Mouse (Mus musculus): ENCODE measurements at regions not wholly inside any gene's neighbourhood (a gene's known extent, or its start where the extent isn't known, plus 50 kb on each side); places are given as distances from the start of the nearest gene placed in this dataset.

DNA sequence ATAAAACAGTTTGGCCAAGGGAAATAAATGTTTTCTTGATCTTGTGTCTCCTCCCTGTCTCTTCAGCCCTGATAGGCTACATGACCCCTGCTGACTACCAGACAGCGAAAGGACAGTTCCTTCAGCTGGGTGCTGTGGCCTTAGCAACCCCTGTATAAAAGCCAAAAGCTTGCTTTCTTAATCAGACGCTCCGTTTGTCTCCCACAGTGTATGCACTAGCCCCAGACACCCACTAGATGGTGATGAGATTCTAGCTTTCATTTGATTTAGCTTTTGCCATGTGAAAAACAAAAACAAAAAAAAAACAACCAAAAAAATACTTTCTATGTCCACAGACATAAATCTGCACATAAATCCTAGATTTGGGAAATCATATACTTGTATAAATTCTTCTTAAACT lies 486.2 kb upstream of the Tnc start:
- POLR2A ChIA-PET: interaction anchor here (0.6 kb wide), 1 partner anchor 524 kb away, joined by 3 read pairs; no protein-coding TSS in a partner anchor
- DNase-seq (ENCODE audit: low read depth, low spot score) (no peak), ATAC-seq (no peak)
- peak; percentile 21 for TF ChIP-seq CTCF (IDR thresholded peaks at IDR 0.05)
- in situ Hi-C loops (cut with MboI; ENCODE audit: low pct_unique_long_range_greater_than_20kb): loop anchor here (5.0 to 10.0 kb wide), 4 partner anchors 552 to 1054 kb away; no protein-coding TSS in a partner anchor
- no peaks in the 10 kb centered on the region for H3K27me3 ChIP-seq
- CTCF ChIA-PET: interaction anchor here (0.8 to 2.0 kb wide), 6 partner anchors 31 to 1057 kb away, joined by 3 to 9 read pairs (median 3); no protein-coding TSS in a partner anchor

DNA sequence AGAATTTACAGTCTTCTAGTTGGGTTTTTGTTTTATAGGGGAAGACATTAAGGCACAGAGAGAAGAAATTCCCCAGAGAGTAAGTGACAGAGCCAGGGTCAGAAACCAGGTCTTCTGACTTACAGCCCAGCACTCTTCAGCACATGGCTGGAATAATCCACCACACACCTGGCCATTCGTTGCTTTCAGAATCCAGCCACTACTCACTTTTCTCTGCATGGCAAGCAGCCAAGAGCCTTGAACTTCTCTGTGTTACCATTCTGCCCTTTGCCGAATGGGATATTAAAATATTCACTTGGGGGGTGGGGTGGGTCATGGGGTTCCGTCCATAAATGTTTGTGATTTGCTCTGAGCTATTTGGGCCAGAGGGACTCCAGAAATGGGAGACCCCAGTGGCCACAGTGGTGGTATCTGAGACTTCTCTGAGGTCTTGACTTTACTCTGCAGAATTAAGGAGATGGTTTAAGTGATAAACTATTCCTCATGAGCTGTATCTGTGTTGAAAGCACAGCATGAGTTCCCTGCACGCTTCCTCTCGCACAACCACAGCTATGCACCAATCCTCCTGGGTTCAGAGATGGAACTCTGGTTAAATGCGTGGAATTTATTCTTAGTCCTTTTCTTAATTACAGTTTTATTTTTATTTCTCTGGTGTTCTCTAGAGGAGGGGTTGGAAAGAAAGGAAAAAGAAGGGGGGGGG lies 488.9 kb upstream of the Tnc start:
- in situ Hi-C loops (cut with MboI; ENCODE audit: low pct_unique_long_range_greater_than_20kb): loop anchor here (10.0 kb wide), 2 partner anchors 549 to 709 kb away; no protein-coding TSS in a partner anchor
- POLR2A ChIA-PET: interaction anchor here (0.7 kb wide), 1 partner anchor 1645 kb away, joined by 3 read pairs; no protein-coding TSS in a partner anchor
- no peaks in the 10 kb centered on the region for H3K27me3 ChIP-seq
- CTCF ChIA-PET: no interaction called here
- ATAC-seq: no peak
- no peak for DNase-seq (ENCODE audit: low read depth, low spot score)
- no peak for TF ChIP-seq CTCF (IDR thresholded peaks at IDR 0.05)

DNA sequence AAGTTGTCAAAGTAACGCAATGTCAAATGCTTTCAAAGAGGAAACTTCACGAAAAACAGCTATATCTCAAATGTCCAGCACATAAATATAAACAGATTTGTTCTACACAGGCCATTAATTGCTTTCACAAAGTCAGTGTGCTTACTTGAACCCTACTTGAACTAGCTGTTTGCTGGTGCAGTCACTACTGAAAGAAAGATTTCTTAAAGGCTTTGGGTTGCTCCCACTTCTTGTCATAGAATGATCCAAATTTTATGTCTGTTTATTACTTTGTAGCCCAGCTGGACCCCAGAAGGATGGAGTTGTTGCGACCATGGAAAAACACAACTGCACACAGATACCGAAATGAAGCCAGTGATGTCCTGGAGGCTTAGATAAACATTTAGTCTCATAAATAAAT lies 491.2 kb upstream of the Tnc start:
- ChIA-PET POLR2A (no interaction called here), CTCF (no interaction called here)
- DNase-seq (ENCODE audit: low read depth, low spot score) (no peak), ATAC-seq (no peak)
- no peak for TF ChIP-seq CTCF (IDR thresholded peaks at IDR 0.05)
- in situ Hi-C loops (cut with MboI; ENCODE audit: low pct_unique_long_range_greater_than_20kb): loop anchor here (10.0 kb wide), 2 partner anchors 547 to 707 kb away; no protein-coding TSS in a partner anchor
- no peaks in the 10 kb centered on the region for H3K27me3 ChIP-seq

DNA sequence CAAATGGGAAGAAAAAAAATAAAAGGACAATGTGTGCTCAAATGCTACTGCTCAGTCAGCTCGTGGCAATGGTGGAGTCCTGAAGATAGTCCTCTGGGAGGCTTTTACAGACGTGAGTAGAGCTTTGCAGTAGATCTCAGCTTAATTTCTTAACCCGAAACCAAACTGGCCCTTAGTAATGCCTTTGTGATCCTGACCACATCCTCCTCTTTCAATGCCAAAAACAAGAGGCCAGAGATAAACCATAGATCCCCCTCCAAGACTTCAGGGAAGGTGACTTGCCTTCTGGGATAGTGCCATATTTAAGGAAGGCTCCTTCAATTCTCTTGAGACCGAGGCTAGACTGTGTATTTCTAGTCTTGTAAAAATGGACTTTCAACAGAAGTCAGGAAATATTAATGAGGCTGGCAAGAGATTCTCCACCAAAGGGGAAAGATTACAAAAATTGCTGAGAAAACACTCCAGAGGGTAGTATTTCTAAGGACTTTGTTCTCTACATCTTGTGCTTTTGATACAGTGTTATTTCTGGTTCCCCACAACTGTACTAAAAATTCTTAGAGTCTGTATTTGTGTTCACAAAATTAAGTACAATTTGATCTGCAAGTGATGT lies 497.9 kb upstream of the Tnc start:
- ChIA-PET POLR2A (no interaction called here), CTCF (no interaction called here)
- DNase-seq (ENCODE audit: low read depth, low spot score) (no peak), ATAC-seq (no peak)
- no peaks in the 10 kb centered on the region for H3K27me3 ChIP-seq
- in situ Hi-C loops (cut with MboI; ENCODE audit: low pct_unique_long_range_greater_than_20kb): loop anchor here (5.0 kb wide), 1 partner anchor 268 kb away; no protein-coding TSS in a partner anchor
- no peak for TF ChIP-seq CTCF (IDR thresholded peaks at IDR 0.05)

DNA sequence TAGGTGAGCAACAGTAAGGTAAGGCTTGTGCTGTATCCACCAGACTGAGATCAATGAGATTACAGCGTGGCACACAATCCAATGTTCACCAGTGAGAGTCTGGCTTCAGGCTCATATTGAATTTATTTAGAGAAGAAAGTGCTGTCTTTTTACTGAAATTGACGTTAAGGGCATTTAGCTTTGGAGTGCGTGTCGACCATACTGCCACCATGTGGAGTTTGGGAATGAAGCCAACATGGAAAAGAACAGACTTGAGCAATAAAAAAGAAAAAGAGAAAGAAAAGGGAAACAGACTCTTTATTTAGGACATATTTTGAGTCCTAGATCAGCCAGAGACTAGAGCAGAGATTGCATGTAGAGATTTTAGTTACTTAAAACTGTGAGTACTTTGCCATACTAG lies 499.6 kb upstream of the Tnc start:
- POLR2A ChIA-PET: no interaction called here
- CTCF ChIA-PET: no interaction called here
- in situ Hi-C loops (cut with MboI; ENCODE audit: low pct_unique_long_range_greater_than_20kb): no loop called here
- no peak for DNase-seq (ENCODE audit: low read depth, low spot score)
- ATAC-seq: no peak
- H3K27me3 ChIP-seq: no peaks in the 10 kb centered on the region
- no peak for TF ChIP-seq CTCF (IDR thresholded peaks at IDR 0.05)

DNA sequence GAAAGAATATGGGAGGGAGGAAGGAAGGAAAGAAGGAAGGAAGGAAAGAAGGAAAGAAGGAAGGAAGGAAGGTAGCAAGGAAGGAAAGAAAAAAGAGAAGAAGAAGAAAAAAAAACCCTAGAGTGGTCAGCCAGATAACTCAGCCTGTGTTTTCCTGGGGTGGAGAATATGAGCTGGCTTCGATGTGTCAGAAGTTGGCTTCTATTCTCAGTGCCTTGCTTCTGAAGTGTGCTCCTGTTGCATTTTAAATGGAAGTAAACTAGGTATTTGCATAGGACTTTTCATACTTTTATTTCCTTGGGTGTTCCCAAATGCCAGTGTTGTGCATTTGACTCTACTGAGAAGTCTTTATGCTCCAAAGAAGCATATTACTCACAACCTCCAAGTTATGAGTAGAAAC lies 515.7 kb upstream of the Tnc start:
- no peaks in the 10 kb centered on the region for H3K27me3 ChIP-seq
- ChIA-PET POLR2A (no interaction called here), CTCF (interaction anchor here (0.7 kb wide), 1 partner anchor 14 kb away, joined by 3 read pairs; no protein-coding TSS in a partner anchor)
- ATAC-seq: no peak
- TF ChIP-seq CTCF (IDR thresholded peaks at IDR 0.05): no peak
- DNase-seq (ENCODE audit: low read depth, low spot score): no peak
- in situ Hi-C loops (cut with MboI; ENCODE audit: low pct_unique_long_range_greater_than_20kb): no loop called here

DNA sequence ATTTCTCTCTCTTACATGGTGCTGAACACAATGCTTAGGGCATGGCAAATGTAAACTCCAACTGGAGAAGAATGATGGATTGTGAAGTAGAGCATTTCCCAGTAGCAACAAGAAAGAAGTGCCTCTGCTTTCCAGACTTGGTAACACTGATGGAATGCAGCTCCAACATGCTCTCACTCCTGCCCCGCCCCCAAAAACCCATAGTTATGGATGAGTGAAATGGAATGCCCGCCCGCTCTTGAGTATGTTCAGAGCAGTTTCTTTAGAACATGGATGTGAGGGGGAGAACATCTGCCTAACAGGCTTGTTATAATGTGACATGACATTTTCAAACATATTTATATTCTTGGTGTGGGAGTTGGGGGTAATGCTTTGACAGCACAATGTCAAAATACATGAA lies 517.2 kb upstream of the Tnc start:
- peak; percentile 17 for DNase-seq (ENCODE audit: low read depth, low spot score)
- CTCF ChIA-PET: interaction anchor here (1.5 to 1.7 kb wide), 2 partner anchors 21 to 31 kb away, joined by 4 to 5 read pairs; no protein-coding TSS in a partner anchor

DNA sequence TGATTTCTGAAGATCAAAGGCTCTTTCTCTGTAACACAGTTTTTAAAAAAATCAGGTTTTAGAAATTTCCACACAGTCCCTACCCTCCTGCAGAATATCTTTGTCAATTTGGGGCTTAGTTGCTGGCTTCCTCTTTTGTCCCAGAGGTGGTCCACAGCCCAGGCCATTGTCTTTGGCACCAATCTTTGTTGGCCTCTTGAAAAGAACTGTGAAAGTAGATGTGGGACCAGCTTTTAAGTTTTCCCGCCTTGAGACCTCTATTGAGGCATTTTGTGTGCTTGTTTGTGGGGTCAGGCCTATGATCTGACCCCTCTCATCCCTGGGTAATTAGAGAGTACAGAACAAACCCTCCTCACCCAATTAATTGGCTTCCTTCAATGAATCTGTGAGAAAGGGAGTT lies 523.9 kb upstream of the Tnc start:
- ChIA-PET CTCF (no interaction called here), POLR2A (no interaction called here)
- no peaks in the 10 kb centered on the region for H3K27me3 ChIP-seq
- ATAC-seq (no peak), DNase-seq (ENCODE audit: low read depth, low spot score) (no peak)
- in situ Hi-C loops (cut with MboI; ENCODE audit: low pct_unique_long_range_greater_than_20kb): no loop called here
- TF ChIP-seq CTCF (IDR thresholded peaks at IDR 0.05): no peak

More for the DNA sequence above, 517.2 kb upstream of the Tnc start:
- H3K27me3 ChIP-seq: no peaks in the 10 kb centered on the region
- in situ Hi-C loops (cut with MboI; ENCODE audit: low pct_unique_long_range_greater_than_20kb): no loop called here
- peak; percentile 60 for ATAC-seq
- TF ChIP-seq CTCF (IDR thresholded peaks at IDR 0.05): no peak
- POLR2A ChIA-PET: interaction anchor here (0.9 to 1.1 kb wide), 2 partner anchors 9 to 249 kb away, joined by 3 read pairs; no protein-coding TSS in a partner anchor

DNA sequence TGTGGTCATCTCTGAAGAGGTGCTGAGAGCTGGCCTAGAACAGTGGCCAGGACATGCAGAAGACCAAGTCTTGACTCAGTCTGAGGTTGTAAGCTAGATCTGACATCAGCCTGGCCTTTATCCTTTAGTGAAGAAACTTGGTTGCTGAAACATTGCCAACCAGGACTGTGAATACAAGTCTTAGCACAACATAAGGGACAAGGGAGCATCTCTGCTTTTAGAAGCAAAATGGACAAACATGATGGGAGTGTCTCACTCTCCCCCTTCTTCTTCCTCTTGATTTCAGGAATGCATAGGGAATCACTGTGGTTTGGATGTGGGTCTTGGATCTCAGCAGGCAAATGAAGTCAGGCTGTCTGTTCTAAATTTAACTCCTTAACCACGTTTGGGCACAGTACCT lies 529.1 kb upstream of the Tnc start:
- no peak for TF ChIP-seq CTCF (IDR thresholded peaks at IDR 0.05)
- no peaks in the 10 kb centered on the region for H3K27me3 ChIP-seq
- ATAC-seq (no peak), DNase-seq (ENCODE audit: low read depth, low spot score) (no peak)
- ChIA-PET CTCF (interaction anchor here (1.0 kb wide), 1 partner anchor 10 kb away, joined by 3 read pairs; no protein-coding TSS in a partner anchor), POLR2A (no interaction called here)
- in situ Hi-C loops (cut with MboI; ENCODE audit: low pct_unique_long_range_greater_than_20kb): no loop called here

DNA sequence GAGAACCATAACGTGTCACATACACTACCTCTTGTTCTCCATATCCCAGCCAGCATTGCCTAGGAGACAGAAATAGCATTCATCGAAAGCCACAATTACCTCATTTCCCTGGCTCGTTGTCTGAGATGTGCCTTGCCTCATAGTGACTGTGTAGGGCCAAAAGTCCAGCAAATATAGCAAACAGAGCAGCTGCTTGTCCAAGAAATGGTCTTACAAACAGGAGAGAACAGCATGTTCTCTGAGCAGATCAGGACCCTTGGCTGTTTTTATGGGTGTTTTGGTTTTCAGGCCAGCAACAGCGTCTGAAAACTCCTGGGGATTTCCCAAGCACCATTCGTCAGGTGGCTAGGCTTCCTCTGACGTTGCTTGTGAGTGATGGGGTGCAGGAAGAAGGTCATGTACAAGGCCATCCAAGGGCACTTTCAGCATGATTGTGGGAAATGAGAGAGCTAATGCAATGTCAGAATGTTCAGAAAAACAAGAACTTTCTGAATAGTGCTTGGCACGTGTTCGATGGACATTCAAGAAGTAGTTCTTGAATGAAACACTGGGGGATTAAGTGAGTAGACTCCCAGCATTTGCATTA lies 528.9 kb upstream of the Pappa start:
- in situ Hi-C loops (cut with MboI; ENCODE audit: low pct_unique_long_range_greater_than_20kb): no loop called here
- no peak for ATAC-seq

DNA sequence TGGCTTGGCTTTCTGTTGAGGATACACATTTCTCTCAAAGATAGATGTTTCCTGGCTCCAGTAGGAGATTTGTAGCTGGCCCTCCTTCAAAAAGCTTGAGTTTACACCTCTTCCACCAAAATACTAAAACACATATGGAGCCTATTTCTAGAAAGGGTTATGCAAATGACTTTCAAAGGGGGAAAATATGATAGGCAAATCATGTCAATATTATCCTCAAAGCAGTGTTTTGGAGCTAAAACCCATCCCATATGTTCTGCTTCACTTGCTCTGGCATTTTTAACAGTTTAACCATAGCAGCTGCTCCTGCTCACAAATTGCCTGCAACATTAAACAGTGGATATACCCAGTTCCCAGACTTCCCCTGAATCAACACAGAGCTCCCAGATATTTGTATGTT lies 525.5 kb upstream of the Pappa start:
- in situ Hi-C loops (cut with MboI; ENCODE audit: low pct_unique_long_range_greater_than_20kb): no loop called here
- no peak for ATAC-seq
- no peaks in the 10 kb centered on the region for H3K27me3 ChIP-seq
- CTCF ChIA-PET: no interaction called here
- no peak for DNase-seq (ENCODE audit: low read depth, low spot score)
- TF ChIP-seq CTCF (IDR thresholded peaks at IDR 0.05): no peak
- POLR2A ChIA-PET: no interaction called here

More for the DNA sequence above, 528.9 kb upstream of the Pappa start:
- DNase-seq (ENCODE audit: low read depth, low spot score): no peak
- no peaks in the 10 kb centered on the region for H3K27me3 ChIP-seq
- TF ChIP-seq CTCF (IDR thresholded peaks at IDR 0.05): no peak
- CTCF ChIA-PET: no interaction called here
- POLR2A ChIA-PET: no interaction called here
